Mouse (Mus musculus): Measurements from ENCODE around the gene Epha10. TPM values are rescaled to one million over a fixed set of nuclear protein-coding genes. Genes with fewer than 3 reads are reported as not detected.

Gene Epha10
- polyA plus RNA-seq, 1 experiment from 2014 or later = 1.9 TPM

GRCm38 (mm10) chr4:124860446-124860845, 20.3 kb upstream of the Epha10 start:
- Histone ChIP-seq H3K4me1 (peaks cover 25% of the 10 kb centered on the region), H3K36me3 (replicated peaks) (peaks cover 34% of the 10 kb centered on the region), H3K27me3 (0 out of 2 replicates have a peak, but pooled peaks cover 8% of the 10 kb centered on the region), H3K4me2 (peak overlapping the region; percentile 80), H3K9me3 (no peaks in the 10 kb centered on the region), H3K9ac (no peak overlapping the region), H3K4me3 (replicated peaks) (peak overlapping the region; percentile 75; the same call in 1 of the 2 replicates), H3K27ac (no peak overlapping the region)
- no peak for ATAC-seq (ENCODE audit: low FRiP score)
- WGBS = 17% methylated on average over 7 of the region's 7 CpGs

GRCm38 (mm10) chr4:124861283-124862188, 19.2 kb upstream of the Epha10 start, which contains the start of gene Maneal:
Maneal (minus strand) TSS chr4:124862171.
- WGBS = 3% methylated on average over 44 of the region's 77 CpGs
- Histone ChIP-seq H3K27me3 (0 out of 2 replicates have a peak, but pooled peaks cover 8% of the 10 kb centered on the region), H3K4me2 (peak within 1 kb of the TSS; percentile 80), H3K9ac (peak within 1 kb of the TSS; percentile 73), H3K4me1 (peaks cover 25% of the 10 kb centered on the region), H3K4me3 (replicated peaks) (peak within 1 kb of the TSS; percentile 75), H3K9me3 (no peaks in the 10 kb centered on the region), H3K36me3 (replicated peaks) (peaks cover 23% of the 10 kb centered on the region), H3K27ac (peak within 1 kb of the TSS; percentile 69)
- peak; percentile 43 for ATAC-seq (ENCODE audit: low FRiP score)

- Histone ChIP-seq H3K9ac (no peak overlapping the region), H3K36me3 (replicated peaks) (no peaks in the 10 kb centered on the region), H3K4me1 (no peaks in the 10 kb centered on the region), H3K27ac (no peak overlapping the region), H3K4me3 (replicated peaks) (no peak overlapping the region), H3K27me3 (0 out of 2 replicates have a peak, but pooled peaks cover 4% of the 10 kb centered on the region), H3K9me3 (peaks cover 4% of the 10 kb centered on the region; the same call in 1 of the 2 replicates), H3K4me2 (no peak overlapping the region)
- ATAC-seq (ENCODE audit: low FRiP score) = no peak
- 91% methylated on average over 1 of the region's 1 CpGs for whole genome bisulfite sequencing
These were observed 8.0 kb upstream of the Epha10 start for GRCm38 (mm10) chr4:124872719-124873118.

GRCm38 (mm10) chr4:124881341-124881908, 726 bp downstream of the Epha10 start:
- peak; percentile 98 for ATAC-seq (ENCODE audit: low FRiP score)
- WGBS = under 1% methylated on average over 37 of the region's 37 CpGs
- Histone ChIP-seq H3K9me3 (no peaks in the 10 kb centered on the region), H3K27me3 (peaks cover 74% of the 10 kb centered on the region), H3K4me1 (peaks cover 31% of the 10 kb centered on the region), H3K4me3 (replicated peaks) (peak overlapping the region; percentile 50), H3K9ac (peak overlapping the region; percentile 50), H3K27ac (0 out of 2 replicates have a peak overlapping the region, but pooled peaks have one; percentile 50), H3K36me3 (replicated peaks) (no peaks in the 10 kb centered on the region), H3K4me2 (peak overlapping the region; percentile 84)

- H3K9ac ChIP-seq = peak overlapping the region; percentile 50
- under 1% methylated on average over 29 of the region's 37 CpGs for WGBS
- ATAC-seq (ENCODE audit: low FRiP score) = peak; percentile 34
These were observed 1.5 kb downstream of the Epha10 start for GRCm38 (mm10) chr4:124882151-124882729.

GRCm38 (mm10) chr4:124888702-124889101, 8.0 kb downstream of the Epha10 start:
- ATAC-seq (ENCODE audit: low FRiP score) = no peak
- Histone ChIP-seq H3K9ac (no peak overlapping the region), H3K27me3 (peaks cover 77% of the 10 kb centered on the region), H3K36me3 (replicated peaks) (no peaks in the 10 kb centered on the region), H3K4me2 (no peak overlapping the region), H3K4me1 (peaks cover 4% of the 10 kb centered on the region; the same call in 1 of the 2 replicates), H3K4me3 (replicated peaks) (no peak overlapping the region), H3K9me3 (no peaks in the 10 kb centered on the region), H3K27ac (no peak overlapping the region)
- 67% methylated on average over 7 of the region's 7 CpGs for WGBS

More at GRCm38 (mm10) chr4:124882151-124882729, 1.5 kb downstream of the Epha10 start:
- peak overlapping the region; percentile 50 for H3K4me3 ChIP-seq (replicated peaks)
- H3K36me3 ChIP-seq (replicated peaks) = no peaks in the 10 kb centered on the region
- peaks cover 79% of the 10 kb centered on the region for H3K27me3 ChIP-seq
- no peaks in the 10 kb centered on the region for H3K9me3 ChIP-seq
- no peak overlapping the region for H3K27ac ChIP-seq
- H3K4me2 ChIP-seq = peak overlapping the region; percentile 84
- H3K4me1 ChIP-seq = peaks cover 31% of the 10 kb centered on the region

GRCm38 (mm10) chr4:124889935-124890334, 9.2 kb downstream of the Epha10 start:
- 84% methylated on average over 2 of the region's 2 CpGs for WGBS
- Histone ChIP-seq H3K27me3 (peaks cover 80% of the 10 kb centered on the region), H3K4me2 (no peak overlapping the region), H3K4me3 (replicated peaks) (no peak overlapping the region), H3K4me1 (peaks cover 17% of the 10 kb centered on the region), H3K9me3 (no peaks in the 10 kb centered on the region), H3K27ac (no peak overlapping the region), H3K36me3 (replicated peaks) (no peaks in the 10 kb centered on the region), H3K9ac (no peak overlapping the region)
- no peak for ATAC-seq (ENCODE audit: low FRiP score)

- Histone ChIP-seq H3K4me1 (peaks cover 21% of the 10 kb centered on the region), H3K27me3 (peaks cover 82% of the 10 kb centered on the region), H3K4me3 (replicated peaks) (no peak overlapping the region), H3K9me3 (no peaks in the 10 kb centered on the region), H3K4me2 (no peak overlapping the region), H3K36me3 (replicated peaks) (no peaks in the 10 kb centered on the region), H3K27ac (no peak overlapping the region), H3K9ac (no peak overlapping the region)
- no peak for ATAC-seq (ENCODE audit: low FRiP score)
- 72% methylated on average over 5 of the region's 5 CpGs for WGBS
These were observed 10.1 kb downstream of the Epha10 start for GRCm38 (mm10) chr4:124890831-124891230.

- Histone ChIP-seq H3K4me3 (replicated peaks) (no peak overlapping the region), H3K4me2 (0 out of 2 replicates have a peak overlapping the region, but pooled peaks have one; percentile 84), H3K36me3 (replicated peaks) (no peaks in the 10 kb centered on the region), H3K4me1 (peaks cover 34% of the 10 kb centered on the region), H3K27me3 (peaks cover 79% of the 10 kb centered on the region), H3K9me3 (no peaks in the 10 kb centered on the region), H3K9ac (no peak overlapping the region), H3K27ac (no peak overlapping the region)
- WGBS = 30% methylated on average over 6 of the region's 6 CpGs
- peak; percentile 36; the same call in 1 of the 2 replicates for ATAC-seq (ENCODE audit: low FRiP score)
These were observed 13.1 kb downstream of the Epha10 start for GRCm38 (mm10) chr4:124893769-124894168.

GRCm38 (mm10) chr4:124894508-124895428, 14.1 kb downstream of the Epha10 start:
- peaks cover 44% of the 10 kb centered on the region for H3K4me1 ChIP-seq
- no peaks in the 10 kb centered on the region for H3K9me3 ChIP-seq
- peak overlapping the region; percentile 54 for H3K4me3 ChIP-seq (replicated peaks)
- H3K9ac ChIP-seq = peak overlapping the region; percentile 50; the same call in 1 of the 2 replicates
- peaks cover 81% of the 10 kb centered on the region for H3K27me3 ChIP-seq
- ATAC-seq (ENCODE audit: low FRiP score) = peak; percentile 72; the same call in 1 of the 2 replicates
- peak overlapping the region; percentile 84 for H3K4me2 ChIP-seq
- no peak overlapping the region for H3K27ac ChIP-seq
- no peaks in the 10 kb centered on the region for H3K36me3 ChIP-seq (replicated peaks)
- 1% methylated on average over 81 of the region's 83 CpGs for WGBS

- WGBS = 9% methylated on average over 10 of the region's 10 CpGs
- no peaks in the 10 kb centered on the region for H3K9me3 ChIP-seq
- 0 out of 2 replicates have a peak overlapping the region, but pooled peaks have one; percentile 25 for H3K27ac ChIP-seq
- H3K36me3 ChIP-seq (replicated peaks) = no peaks in the 10 kb centered on the region
- peaks cover 58% of the 10 kb centered on the region for H3K27me3 ChIP-seq
- no peak overlapping the region for H3K4me3 ChIP-seq (replicated peaks)
- ATAC-seq (ENCODE audit: low FRiP score) = no peak
- peaks cover 52% of the 10 kb centered on the region for H3K4me1 ChIP-seq
- 0 out of 2 replicates have a peak overlapping the region, but pooled peaks have one; percentile 17 for H3K9ac ChIP-seq
- no peak overlapping the region for H3K4me2 ChIP-seq
These were observed 17.7 kb downstream of the Epha10 start for GRCm38 (mm10) chr4:124898428-124898827.
